Mouse (Mus musculus): ENCODE results near the gene Ap1s3. TPM values are rescaled to one million over a fixed set of nuclear protein-coding genes. Genes with fewer than 3 reads are reported as not detected.
A peak's percentile ranks its signal among the peaks of the same experiment; 100 is the strongest.

The Ap1s3 gene
- polyA plus RNA-seq (2011; ENCODE audit: insufficient read length, low read depth, missing spikeins) = 1.2 and 3.0 TPM in 2 replicates

DNA sequence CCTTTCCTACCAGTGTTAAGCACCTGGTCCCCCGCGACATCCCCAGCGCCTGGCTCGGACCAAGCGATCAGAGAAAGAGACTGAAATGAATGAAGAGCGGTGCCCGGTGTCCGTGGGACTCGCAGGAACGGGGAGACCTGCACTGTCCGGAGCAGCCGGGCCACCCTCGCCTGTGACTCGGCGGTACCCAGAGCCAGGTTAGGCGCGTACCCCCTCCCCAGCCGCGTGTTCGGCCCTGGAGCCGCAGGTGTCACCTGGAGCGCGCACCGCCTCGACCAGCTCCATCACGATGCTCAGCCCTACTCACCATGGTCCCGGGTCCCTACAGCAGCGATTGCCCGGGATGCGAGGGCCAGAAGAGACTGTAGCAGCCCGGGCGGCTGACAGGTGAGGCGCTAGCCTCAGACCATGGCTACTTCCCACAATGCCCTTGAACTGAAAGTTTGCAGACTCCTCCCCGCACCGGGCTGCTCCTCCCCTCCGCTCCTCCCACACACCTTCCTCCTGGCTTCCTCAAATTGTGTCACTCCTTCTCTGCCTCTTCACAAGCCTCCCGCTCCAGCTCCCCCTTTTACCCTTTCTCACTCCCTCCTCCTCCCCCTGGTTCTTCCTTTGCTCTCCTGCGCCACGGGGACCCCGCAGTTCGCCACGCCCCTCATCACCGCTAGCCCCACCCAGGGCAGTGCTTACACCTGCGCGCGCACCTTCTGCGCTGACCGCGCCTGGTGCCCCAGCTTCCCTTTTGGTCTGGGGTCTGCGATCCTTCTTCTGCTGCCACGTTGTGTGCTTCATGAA is at the start of gene Ap1s3:
TSS of gene Ap1s3 (minus strand) at position 430 of the 795 bp plus-strand sequence.
- TF ChIP-seq CTCF (IDR thresholded peaks at IDR 0.05; ENCODE audit: borderline replicate concordance, insufficient read depth, low read length) (no peak), POLR2A (IDR thresholded peaks at IDR 0.05; ENCODE audit: low read depth, low read length) (0 out of 2 replicates have a peak, but pooled peaks have one; percentile 19)
- H3K27ac ChIP-seq (ENCODE audit: insufficient read depth, low read length) = no peak within 1 kb of the TSS
- peak within 1 kb of the TSS; percentile 75 for H3K4me3 ChIP-seq (ENCODE audit: insufficient read depth, low read length)
- H3K4me1 ChIP-seq (ENCODE audit: control insufficient read depth, insufficient read depth, low read length) = no peaks in the 10 kb centered on the region

DNA sequence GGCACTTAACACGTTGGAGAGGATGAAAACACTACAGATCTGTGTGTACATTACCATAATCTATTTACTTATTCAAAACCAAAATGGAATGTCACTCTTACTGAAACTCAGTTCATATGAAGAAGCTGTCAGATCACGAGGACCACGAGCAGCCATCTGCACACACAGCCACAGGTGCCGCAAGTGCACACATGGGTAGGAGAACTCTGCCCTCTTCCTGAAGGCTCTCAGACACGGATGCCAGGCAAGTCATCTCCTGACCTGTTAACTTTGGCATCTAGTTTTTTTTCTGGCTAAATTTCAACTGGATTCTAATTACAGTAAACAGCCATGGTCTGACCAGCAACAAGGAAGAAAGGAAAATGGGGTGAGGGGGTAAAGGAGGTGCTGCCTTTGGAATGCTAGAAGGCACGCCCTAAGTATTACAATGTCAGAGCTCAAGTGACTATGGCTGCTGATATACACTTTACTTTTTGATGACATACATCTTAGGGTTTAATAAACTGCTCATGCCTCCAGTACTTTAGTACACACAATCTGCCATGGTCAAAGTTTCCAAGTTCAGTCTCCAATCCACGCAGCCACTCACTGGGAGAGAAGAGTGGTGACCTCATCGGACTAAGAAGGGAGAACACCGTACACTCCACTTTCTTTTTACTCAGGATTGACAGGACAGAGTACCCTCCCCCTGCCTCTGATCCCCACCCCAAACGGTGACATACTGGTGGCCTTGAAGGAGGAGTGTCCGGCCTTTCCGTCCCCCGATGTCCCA is 42.6 kb upstream of the Ap1s3 start:
- TF ChIP-seq CTCF (IDR thresholded peaks at IDR 0.05; ENCODE audit: borderline replicate concordance, insufficient read depth, low read length) (no peak), POLR2A (IDR thresholded peaks at IDR 0.05; ENCODE audit: low read depth, low read length) (no peak)

DNA sequence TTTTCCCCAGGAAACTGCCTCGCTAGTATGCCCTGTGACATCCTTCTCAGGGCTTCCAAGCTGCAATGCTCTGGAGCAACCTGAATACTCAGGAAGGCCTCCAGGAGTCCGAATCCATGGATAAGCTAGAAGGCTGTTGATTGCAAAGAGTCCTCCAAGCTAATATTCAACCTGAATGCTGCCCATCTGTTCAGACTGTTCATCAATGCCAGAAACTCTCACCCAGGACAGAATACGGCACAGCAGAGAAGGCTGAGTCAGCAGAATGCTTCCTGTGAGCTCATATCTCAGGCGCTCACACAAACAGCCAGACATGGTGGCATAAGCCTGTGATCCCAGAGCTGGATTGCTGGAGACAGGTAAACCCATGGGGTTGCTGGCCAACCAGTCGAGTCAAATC is 41.3 kb upstream of the Ap1s3 start:
- TF ChIP-seq CTCF (IDR thresholded peaks at IDR 0.05; ENCODE audit: borderline replicate concordance, insufficient read depth, low read length) = no peak
- TF ChIP-seq POLR2A (IDR thresholded peaks at IDR 0.05; ENCODE audit: low read depth, low read length) = no peak
- no peak overlapping the region for H3K27ac ChIP-seq (ENCODE audit: insufficient read depth, low read length)
- H3K4me1 ChIP-seq (ENCODE audit: control insufficient read depth, insufficient read depth, low read length) = no peaks in the 10 kb centered on the region
- no peak overlapping the region for H3K4me3 ChIP-seq (ENCODE audit: insufficient read depth, low read length)

More for the DNA sequence above, 42.6 kb upstream of the Ap1s3 start:
- peak overlapping the region; percentile 16; the same call in 1 of the 2 replicates for H3K27ac ChIP-seq (ENCODE audit: insufficient read depth, low read length)
- H3K4me1 ChIP-seq (ENCODE audit: control insufficient read depth, insufficient read depth, low read length) = no peaks in the 10 kb centered on the region
- no peak overlapping the region for H3K4me3 ChIP-seq (ENCODE audit: insufficient read depth, low read length)

DNA sequence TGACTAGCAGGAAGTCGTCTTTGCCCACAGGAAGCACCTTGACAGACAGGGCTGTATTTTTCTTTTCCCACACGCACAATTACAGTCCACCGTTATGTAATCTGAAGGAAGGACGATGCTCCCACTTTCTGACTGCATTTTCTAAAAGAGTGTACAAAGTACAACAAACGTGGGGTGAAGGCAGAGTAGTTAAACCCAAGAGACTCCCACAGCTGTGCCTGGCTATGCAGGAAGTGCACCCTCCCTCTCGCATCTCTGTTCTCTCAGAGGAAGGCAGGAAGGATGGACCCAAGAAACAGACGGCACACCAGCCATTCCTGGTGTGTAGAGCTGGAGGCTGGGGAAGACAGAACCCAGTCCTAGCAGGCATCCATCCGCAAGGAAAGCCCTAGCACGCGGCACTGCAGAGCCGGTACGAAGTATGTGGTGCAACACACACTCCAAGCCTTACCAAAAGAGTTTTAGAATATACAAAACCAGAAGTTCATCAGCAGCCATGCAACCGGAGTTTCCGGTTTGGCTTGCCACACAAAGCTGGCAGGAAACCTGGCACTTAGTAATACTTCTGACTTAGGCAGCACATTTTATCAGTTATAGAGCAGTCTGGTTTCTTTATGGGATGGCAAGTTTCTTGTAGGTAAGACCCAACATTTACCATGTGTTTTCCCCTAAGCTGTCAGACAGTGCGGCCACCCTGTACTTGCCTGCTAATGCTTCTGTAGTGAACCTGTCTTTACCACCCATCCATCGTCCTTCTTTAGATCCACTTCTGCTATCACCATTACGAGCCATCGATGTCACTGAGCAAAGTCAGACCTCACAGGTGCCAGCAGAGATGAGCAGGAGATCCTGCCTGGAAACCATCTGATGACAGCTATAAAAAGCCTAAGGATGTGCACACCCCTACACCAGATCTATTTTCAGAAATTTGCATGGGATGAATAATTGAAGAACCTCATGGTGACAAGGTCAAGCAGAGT is 39.7 kb upstream of the Ap1s3 start:
- no peak overlapping the region for H3K27ac ChIP-seq (ENCODE audit: insufficient read depth, low read length)
- TF ChIP-seq CTCF (IDR thresholded peaks at IDR 0.05; ENCODE audit: borderline replicate concordance, insufficient read depth, low read length) (no peak), POLR2A (IDR thresholded peaks at IDR 0.05; ENCODE audit: low read depth, low read length) (no peak)

DNA sequence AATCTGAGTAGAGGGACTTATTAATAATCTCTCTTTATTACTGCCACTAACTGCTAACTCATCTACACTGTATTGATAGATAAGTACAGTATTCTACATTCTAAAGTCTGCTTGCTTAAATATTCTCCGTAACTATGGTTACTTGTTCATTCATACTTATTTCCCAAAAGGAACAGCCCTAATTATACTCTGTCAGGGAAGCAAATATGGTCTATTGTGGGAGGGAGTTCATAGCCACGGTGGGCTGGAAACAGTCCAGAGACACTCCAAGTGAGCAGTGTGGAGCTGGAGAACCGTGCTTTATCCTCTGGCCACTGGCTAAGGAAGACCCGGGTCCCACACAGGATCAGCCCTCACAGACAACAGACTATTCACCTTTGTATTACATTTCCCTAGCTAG is 38.9 kb upstream of the Ap1s3 start:
- H3K4me3 ChIP-seq (ENCODE audit: insufficient read depth, low read length) = no peak overlapping the region
- no peak overlapping the region for H3K27ac ChIP-seq (ENCODE audit: insufficient read depth, low read length)
- no peaks in the 10 kb centered on the region for H3K4me1 ChIP-seq (ENCODE audit: control insufficient read depth, insufficient read depth, low read length)
- TF ChIP-seq POLR2A (IDR thresholded peaks at IDR 0.05; ENCODE audit: low read depth, low read length) (no peak), CTCF (IDR thresholded peaks at IDR 0.05; ENCODE audit: borderline replicate concordance, insufficient read depth, low read length) (no peak)

More for the DNA sequence above, 39.7 kb upstream of the Ap1s3 start:
- H3K4me3 ChIP-seq (ENCODE audit: insufficient read depth, low read length) = no peak overlapping the region
- H3K4me1 ChIP-seq (ENCODE audit: control insufficient read depth, insufficient read depth, low read length) = no peaks in the 10 kb centered on the region

DNA sequence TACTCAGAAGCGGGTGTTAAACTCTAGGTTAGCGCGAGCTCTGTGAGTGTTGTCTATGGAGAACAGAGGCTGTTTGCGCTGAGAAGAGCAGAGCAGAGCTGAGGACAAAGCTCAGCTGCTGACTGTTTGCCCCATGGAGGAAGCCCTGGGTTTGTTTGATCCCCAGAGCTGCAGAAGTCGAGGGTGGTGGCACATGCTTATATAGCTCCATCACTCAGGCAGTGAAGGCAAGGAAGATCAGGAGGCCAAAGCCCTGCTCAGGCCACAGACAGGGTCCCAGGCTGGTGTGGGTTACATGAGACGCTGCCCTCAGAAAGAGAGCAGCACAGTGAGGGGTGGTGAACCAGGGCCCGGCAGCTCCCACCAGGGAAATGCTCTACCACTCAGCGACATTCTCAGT is 38.4 kb upstream of the Ap1s3 start:
- TF ChIP-seq POLR2A (IDR thresholded peaks at IDR 0.05; ENCODE audit: low read depth, low read length) (no peak), CTCF (IDR thresholded peaks at IDR 0.05; ENCODE audit: borderline replicate concordance, insufficient read depth, low read length) (no peak)

DNA sequence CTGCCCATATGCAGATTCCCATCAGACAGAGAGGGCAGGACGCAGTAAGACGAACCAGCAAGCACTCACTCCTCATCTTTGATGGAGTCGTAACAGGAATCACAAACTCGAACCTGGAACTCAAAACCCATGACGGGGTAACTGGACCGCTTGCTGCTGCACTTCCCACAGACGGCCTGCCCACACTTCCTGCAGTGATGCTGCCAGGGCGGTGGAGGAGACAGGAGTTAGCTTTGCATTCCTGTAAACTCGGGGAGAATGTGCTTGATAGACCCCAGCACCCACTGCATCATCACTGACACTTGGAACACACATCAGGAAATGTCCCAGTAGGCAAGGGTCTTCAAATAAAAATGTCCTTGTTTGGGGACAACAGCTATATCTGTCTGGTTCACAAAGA is 35.6 kb upstream of the Ap1s3 start:
- H3K4me3 ChIP-seq (ENCODE audit: insufficient read depth, low read length) = no peak overlapping the region
- no peak overlapping the region for H3K27ac ChIP-seq (ENCODE audit: insufficient read depth, low read length)
- TF ChIP-seq CTCF (IDR thresholded peaks at IDR 0.05; ENCODE audit: borderline replicate concordance, insufficient read depth, low read length) = no peak
- no peaks in the 10 kb centered on the region for H3K4me1 ChIP-seq (ENCODE audit: control insufficient read depth, insufficient read depth, low read length)

More for the DNA sequence above, 38.4 kb upstream of the Ap1s3 start:
- Histone ChIP-seq H3K27ac (ENCODE audit: insufficient read depth, low read length) (no peak overlapping the region), H3K4me1 (ENCODE audit: control insufficient read depth, insufficient read depth, low read length) (no peaks in the 10 kb centered on the region), H3K4me3 (ENCODE audit: insufficient read depth, low read length) (no peak overlapping the region)

DNA sequence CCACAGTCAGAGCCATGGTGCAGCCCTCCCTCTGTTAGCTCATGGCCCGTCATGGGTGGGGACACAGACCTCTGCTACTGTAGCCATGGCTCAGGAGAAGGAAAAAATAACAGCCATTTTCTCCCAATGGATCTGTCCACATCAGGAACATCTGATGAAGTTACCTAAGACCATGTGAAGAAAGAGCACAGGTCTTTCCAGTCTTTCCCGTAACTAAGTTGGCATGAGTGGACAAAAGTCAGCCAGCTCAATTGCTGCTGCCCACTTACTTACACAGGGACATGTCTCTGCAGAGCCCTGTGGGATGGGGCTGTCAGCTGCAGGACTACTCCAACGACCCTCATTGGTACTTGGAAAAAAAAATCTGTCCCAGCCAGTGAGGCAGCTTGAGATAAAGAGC is 34.9 kb upstream of the Ap1s3 start:
- Histone ChIP-seq H3K4me3 (ENCODE audit: insufficient read depth, low read length) (no peak overlapping the region), H3K27ac (ENCODE audit: insufficient read depth, low read length) (no peak overlapping the region), H3K4me1 (ENCODE audit: control insufficient read depth, insufficient read depth, low read length) (peaks cover 2% of the 10 kb centered on the region; the same call in 1 of the 2 replicates)
- no peak for TF ChIP-seq CTCF (IDR thresholded peaks at IDR 0.05; ENCODE audit: borderline replicate concordance, insufficient read depth, low read length)
- TF ChIP-seq POLR2A (IDR thresholded peaks at IDR 0.05; ENCODE audit: low read depth, low read length) = no peak

DNA sequence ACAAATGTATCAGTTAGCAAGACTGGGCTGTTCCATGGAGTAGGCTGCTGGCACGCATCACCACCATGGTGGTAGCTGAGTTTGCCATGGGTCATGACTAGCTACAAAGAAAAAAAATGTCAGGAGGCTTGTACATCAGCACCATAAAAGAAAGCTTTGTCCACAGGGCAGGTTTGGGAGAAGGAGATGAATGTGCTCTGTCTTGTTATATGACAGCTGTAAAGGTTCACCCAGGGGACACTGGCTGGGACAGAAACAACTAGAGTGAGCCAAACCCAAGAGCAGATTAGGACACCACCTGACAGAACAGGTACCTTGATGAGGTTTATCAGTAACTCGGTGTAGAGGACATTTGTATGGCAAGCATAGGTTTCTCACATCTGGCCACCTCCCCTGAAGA is 32.9 kb upstream of the Ap1s3 start:
- TF ChIP-seq POLR2A (IDR thresholded peaks at IDR 0.05; ENCODE audit: low read depth, low read length) = no peak
- TF ChIP-seq CTCF (IDR thresholded peaks at IDR 0.05; ENCODE audit: borderline replicate concordance, insufficient read depth, low read length) = no peak
- H3K27ac ChIP-seq (ENCODE audit: insufficient read depth, low read length) = no peak overlapping the region
- no peak overlapping the region for H3K4me3 ChIP-seq (ENCODE audit: insufficient read depth, low read length)
- peaks cover 3% of the 10 kb centered on the region; the same call in 1 of the 2 replicates for H3K4me1 ChIP-seq (ENCODE audit: control insufficient read depth, insufficient read depth, low read length)
